Mouse (Mus musculus) adrenal gland, postnatal 4 days (tissue): ENCODE measurements around the gene 1700001C19Rik. TPM values are rescaled to one million over a fixed set of nuclear protein-coding genes. Genes with fewer than 3 reads are reported as not detected.

Experiments used
- DNase-seq, 2 experiments: peaks; one replicate each; pipeline ENCODE4 v3.0.0; 2021 to 2022; ENCODE audit warnings: low spot score in 2 of 2, mixed read lengths in 2 of 2
- total RNA-seq, 2 experiments: library from RNA; stranded (reverse); gene quantifications; 2 replicates each; pipeline ENCODE4 v1.2.3; 2021

Gene 1700001C19Rik
- total RNA-seq, 2 experiments from 2014 or later = 0.48 to 0.96 TPM

DNA sequence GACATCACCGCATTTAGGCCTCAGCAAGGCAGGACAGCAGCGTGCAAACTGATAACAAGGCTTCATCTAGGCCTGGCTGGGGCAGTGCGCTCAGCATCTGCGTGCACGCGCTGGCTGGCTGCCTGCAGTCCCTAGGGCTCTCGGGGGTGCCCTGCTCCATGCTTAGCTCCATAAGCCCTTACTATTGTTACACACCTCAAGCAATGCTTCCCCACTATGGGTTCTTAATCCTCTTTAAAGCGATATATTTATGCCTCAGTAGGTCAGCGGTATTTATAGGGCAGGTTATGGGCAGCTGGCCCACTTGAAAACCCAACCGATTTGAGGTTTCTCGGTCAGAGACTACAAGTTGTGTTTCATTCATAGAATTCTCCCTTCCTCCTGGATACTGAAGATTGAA lies 55.3 kb downstream of the 1700001C19Rik start:
- no peak for DNase-seq

DNA sequence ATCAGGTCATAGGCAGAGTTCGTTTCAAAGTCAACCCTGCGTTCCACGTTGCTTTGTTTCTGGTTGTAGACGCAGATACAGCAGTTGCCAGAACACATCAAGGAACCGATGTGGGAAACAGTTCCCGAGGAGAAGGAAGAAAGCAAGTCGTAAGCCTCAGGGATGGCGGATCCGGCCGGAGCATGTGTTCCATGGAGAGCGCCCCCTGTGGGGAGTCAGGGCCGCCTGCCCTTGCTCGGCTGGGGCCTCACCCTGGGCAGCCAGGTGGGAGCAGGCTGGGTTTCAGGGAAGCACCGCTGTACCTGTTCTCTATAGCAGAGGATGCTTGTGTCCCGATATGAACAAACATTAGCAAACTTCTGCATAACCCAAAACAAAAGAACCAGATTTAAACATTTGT lies 59.0 kb downstream of the 1700001C19Rik start:
- DNase-seq = no peak

DNA sequence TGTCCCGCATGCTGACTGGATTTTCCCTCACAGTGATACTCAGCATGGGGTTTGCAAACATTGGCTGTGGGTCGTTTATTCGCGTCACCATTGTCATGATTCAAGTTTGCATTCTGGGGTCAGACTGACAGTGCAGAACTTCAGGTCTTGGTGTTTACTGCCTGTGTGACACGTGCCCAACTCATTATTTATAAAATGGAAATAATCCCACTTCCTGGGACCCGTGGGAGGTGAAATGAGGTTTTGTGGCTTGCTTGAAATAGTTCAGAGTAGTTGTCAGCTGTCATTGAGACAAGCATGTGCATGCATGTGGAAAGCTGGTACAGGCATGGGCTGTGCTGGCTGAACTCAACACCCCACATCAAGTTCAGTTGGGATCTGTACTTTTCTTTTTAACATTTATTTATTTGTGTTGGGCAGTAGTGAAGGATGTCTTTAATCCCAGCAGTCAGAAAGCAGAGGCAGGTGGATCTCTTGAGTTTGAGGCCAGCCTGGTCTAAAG lies 60.3 kb downstream of the 1700001C19Rik start:
- no peak for DNase-seq

GRCm38 (mm10) chr17:47373991-47374390 lies 63.2 kb downstream of the 1700001C19Rik start:
- DNase-seq = no peak

GRCm38 (mm10) chr17:47371451-47371850 lies 65.7 kb downstream of the 1700001C19Rik start:
- peak in 1 of 2 experiments; percentile 33 for DNase-seq

- DNase-seq = no peak
Observed at GRCm38 (mm10) chr17:47369087-47369443, 68.1 kb downstream of the 1700001C19Rik start.

DNA sequence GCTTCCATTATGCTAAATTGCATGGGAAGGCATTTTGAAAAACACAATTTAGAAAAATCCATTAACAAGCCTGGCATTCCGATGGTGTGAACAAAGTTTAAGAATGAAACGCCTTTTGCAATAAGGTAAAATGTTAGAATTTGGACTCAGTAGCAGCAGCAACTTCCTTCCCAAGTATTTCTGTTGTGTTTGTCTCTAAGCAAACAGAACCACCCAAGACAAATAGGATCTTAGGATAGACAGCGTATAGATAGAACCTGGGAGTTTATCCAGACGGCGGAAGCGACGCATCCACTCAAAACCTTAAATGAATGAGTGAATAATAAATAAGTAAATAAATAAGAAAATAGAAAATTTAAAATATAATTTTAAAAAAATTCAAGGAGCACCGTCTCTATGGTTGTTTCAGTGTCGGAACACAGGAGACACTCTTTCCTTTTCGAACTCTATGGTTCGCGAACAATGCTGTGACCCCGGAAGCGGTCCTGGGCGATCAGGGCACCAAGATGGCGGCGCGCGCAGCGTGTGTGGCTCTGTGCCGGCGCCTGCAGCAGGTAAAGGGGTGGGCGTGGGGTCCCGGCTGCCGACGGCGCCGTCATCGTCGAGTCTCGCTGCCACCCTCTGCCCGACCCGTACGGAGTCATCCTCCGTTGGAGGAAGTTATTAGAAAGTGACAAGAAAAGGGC lies 68.6 kb downstream of the 1700001C19Rik start, which contains the start of gene Mrps10:
Mrps10 (plus strand) TSS at position 487 of the 686 bp plus-strand sequence.
- peak; percentile 54 to 72 for DNase-seq

Other genes with a start within 250 kb of the 1700001C19Rik start
- gene Mrps10, start 68.5 kb downstream of the 1700001C19Rik start, total RNA-seq = 10 to 100 TPM; 48.3 to 52.8 TPM
- gene Guca1b, start 52.0 kb downstream of the 1700001C19Rik start, total RNA-seq = 1 to 10 TPM; 2.0 to 3.1 TPM
- gene Guca1a, start 36.8 kb downstream of the 1700001C19Rik start, total RNA-seq = 1 to 10 TPM; 1.4 to 1.8 TPM
- 1 to 10 TPM; 2.7 to 4.4 TPM for gene AI661453, start 761 bp downstream of the 1700001C19Rik start, total RNA-seq
- 10 to 100 TPM; 31.7 to 38.1 TPM for gene Taf8, start 64.9 kb upstream of the 1700001C19Rik start, total RNA-seq
- gene Ccnd3, start 67.7 kb upstream of the 1700001C19Rik start, total RNA-seq = 100 to 1,000 TPM; 198 to 200 TPM
- gene Bysl, start 174.1 kb upstream of the 1700001C19Rik start, total RNA-seq = 10 to 100 TPM; 12.5 to 14.3 TPM
- gene Med20, start 174.2 kb upstream of the 1700001C19Rik start, total RNA-seq = 10 to 100 TPM; 40.4 to 40.8 TPM
- gene Gm20517, start 174.2 kb upstream of the 1700001C19Rik start, total RNA-seq = 1 to 10 TPM; 4.1 to 4.8 TPM
- gene Usp49, start 193.3 kb upstream of the 1700001C19Rik start, total RNA-seq = 10 to 100 TPM; 12.7 to 13.3 TPM